Mouse (Mus musculus) neural tube, embryonic 15.5 days (tissue): ENCODE results near the gene Fkbp9. TPM values are rescaled to one million over a fixed set of nuclear protein-coding genes. Genes with fewer than 3 reads are reported as not detected.

Source experiments
- ATAC-seq: fragments of 200-750 bp; cut with Nextera tagmentation; 2 replicates; pipeline ENCODE4 v1.8.0; 2017; ENCODE audit warnings: mild to moderate bottlenecking, moderate TSS enrichment, moderate library complexity; ENCODE audit not compliant: low FRiP score
- H3K27ac ChIP-seq: fragments of 300-500 bp; sonication (generic); replicated peaks from 2 replicates; pipeline ENCODE4 v1.5.1; 2015; ENCODE audit warnings: mild to moderate bottlenecking, inconsistent platforms
- H3K27me3 ChIP-seq: fragments of 300-500 bp; sonication (generic); replicated peaks from 2 replicates; pipeline ENCODE4 v1.6.1; 2015; ENCODE audit warnings: inconsistent platforms
- H3K36me3 ChIP-seq: fragments of 300-500 bp; sonication (generic); 2 replicates; pipeline ENCODE4 v1.6.1; 2015; ENCODE audit warnings: inconsistent platforms
- H3K4me1 ChIP-seq: fragments of 300-500 bp; sonication (generic); 2 replicates; pipeline ENCODE4 v1.6.1; 2015; ENCODE audit warnings: inconsistent platforms
- H3K4me2 ChIP-seq: fragments of 300-500 bp; sonication (generic); 2 replicates; pipeline ENCODE4 v1.6.1; 2015; ENCODE audit warnings: inconsistent platforms, mild to moderate bottlenecking, moderate library complexity
- H3K4me3 ChIP-seq: fragments of 300-500 bp; sonication (generic); replicated peaks from 2 replicates; pipeline ENCODE4 v1.5.1; 2015; ENCODE audit warnings: mild to moderate bottlenecking, inconsistent platforms
- H3K9ac ChIP-seq: fragments of 300-500 bp; sonication (generic); replicated peaks from 2 replicates; pipeline ENCODE4 v1.6.1; 2015; ENCODE audit warnings: mild to moderate bottlenecking, inconsistent platforms
- H3K9me3 ChIP-seq: fragments of 300-500 bp; sonication (generic); replicated peaks from 2 replicates; pipeline ENCODE4 v1.6.1; 2016; ENCODE audit warnings: inconsistent platforms
- WGBS: fragments of 180-500 bp; shearing (Covaris S2); methylation state at CpG from one replicate; pipeline ENCODE4 v1.1.7; 2015; ENCODE audit warnings: mixed read lengths; 5-methylcytosine and 5-hydroxymethylcytosine counted together
- polyA plus RNA-seq: library from polyadenylated mRNA; unstranded; fragments of >200 nt; fragmentation: Nextera tagmentation; extraction: Ambion mirVana; gene quantifications from 2 replicates; pipeline ENCODE4 v1.2.1, GENCODE M21; 2015

Fkbp9 gene
- 44.6 and 53.1 TPM in 2 replicates for polyA plus RNA-seq

- under 1% methylated on average over 58 of the region's 58 CpGs for WGBS
- Histone ChIP-seq H3K36me3 (no peaks in the 10 kb centered on the region), H3K4me2 (peak within 1 kb of the TSS; percentile 90), H3K27ac (peak within 1 kb of the TSS; percentile 71), H3K4me3 (peak within 1 kb of the TSS; percentile 56), H3K9ac (peak within 1 kb of the TSS; percentile 57), H3K4me1 (peaks cover 6% of the 10 kb centered on the region; the same call in 1 of the 2 replicates), H3K9me3 (no peaks in the 10 kb centered on the region), H3K27me3 (no peaks in the 10 kb centered on the region)
- peak; percentile 91 for ATAC-seq
These were observed at the start of gene Fkbp9 for GRCm38 (mm10) chr6:56831697-56832406. Fkbp9 (plus strand) TSS chr6:56832059.

GRCm38 (mm10) chr6:56783561-56784272 lies 48.1 kb upstream of the Fkbp9 start:
- Histone ChIP-seq H3K4me2 (no peak overlapping the region), H3K27ac (no peak overlapping the region), H3K9ac (no peak overlapping the region), H3K4me3 (no peak overlapping the region), H3K4me1 (peaks cover 16% of the 10 kb centered on the region), H3K9me3 (no peaks in the 10 kb centered on the region), H3K27me3 (no peaks in the 10 kb centered on the region), H3K36me3 (peaks cover 29% of the 10 kb centered on the region)
- WGBS = 91% methylated on average over 4 of the region's 4 CpGs
- ATAC-seq = no peak

GRCm38 (mm10) chr6:56785068-56785467 lies 46.8 kb upstream of the Fkbp9 start:
- Histone ChIP-seq H3K27ac (no peak overlapping the region), H3K4me3 (no peak overlapping the region), H3K9me3 (no peaks in the 10 kb centered on the region), H3K36me3 (peaks cover 18% of the 10 kb centered on the region), H3K27me3 (no peaks in the 10 kb centered on the region), H3K9ac (no peak overlapping the region), H3K4me1 (peaks cover 16% of the 10 kb centered on the region), H3K4me2 (no peak overlapping the region)
- no peak for ATAC-seq
- 80% methylated on average over 5 of the region's 5 CpGs for WGBS

- Histone ChIP-seq H3K4me3 (no peak overlapping the region), H3K36me3 (peaks cover 13% of the 10 kb centered on the region; the same call in 1 of the 2 replicates), H3K4me2 (no peak overlapping the region), H3K27me3 (no peaks in the 10 kb centered on the region), H3K9ac (no peak overlapping the region), H3K27ac (no peak overlapping the region), H3K9me3 (no peaks in the 10 kb centered on the region), H3K4me1 (peaks cover 16% of the 10 kb centered on the region)
- WGBS = 99% methylated on average over 2 of the region's 2 CpGs
- no peak for ATAC-seq
These were observed 44.2 kb upstream of the Fkbp9 start for GRCm38 (mm10) chr6:56787668-56788067.

- WGBS = 83% methylated on average over 3 of the region's 3 CpGs
- H3K36me3 ChIP-seq = peaks cover 10% of the 10 kb centered on the region; the same call in 1 of the 2 replicates
- no peak for ATAC-seq
These were observed 42.5 kb upstream of the Fkbp9 start for GRCm38 (mm10) chr6:56789336-56789735.

GRCm38 (mm10) chr6:56794834-56795233 lies 37.0 kb upstream of the Fkbp9 start:
- no peak for ATAC-seq
- H3K4me1 ChIP-seq = peaks cover 37% of the 10 kb centered on the region
- no peaks in the 10 kb centered on the region for H3K36me3 ChIP-seq
- H3K4me2 ChIP-seq = peak overlapping the region; percentile 81
- no peaks in the 10 kb centered on the region for H3K9me3 ChIP-seq
- H3K4me3 ChIP-seq = no peak overlapping the region
- WGBS = 78% methylated on average over 5 of the region's 5 CpGs
- H3K27ac ChIP-seq = no peak overlapping the region
- H3K27me3 ChIP-seq = no peaks in the 10 kb centered on the region
- no peak overlapping the region for H3K9ac ChIP-seq

More at GRCm38 (mm10) chr6:56789336-56789735, 42.5 kb upstream of the Fkbp9 start:
- Histone ChIP-seq H3K27ac (no peak overlapping the region), H3K4me2 (no peak overlapping the region), H3K4me1 (peaks cover 25% of the 10 kb centered on the region), H3K4me3 (no peak overlapping the region), H3K9ac (no peak overlapping the region), H3K9me3 (no peaks in the 10 kb centered on the region), H3K27me3 (no peaks in the 10 kb centered on the region)

- H3K4me1 ChIP-seq = peaks cover 37% of the 10 kb centered on the region
- peak overlapping the region; percentile 89 for H3K9ac ChIP-seq
- peak overlapping the region; percentile 91 for H3K4me3 ChIP-seq
- H3K4me2 ChIP-seq = peak overlapping the region; percentile 81
- no peaks in the 10 kb centered on the region for H3K9me3 ChIP-seq
- peak overlapping the region; percentile 98 for H3K27ac ChIP-seq
- WGBS = 8% methylated on average over 8 of the region's 8 CpGs
- no peak for ATAC-seq
- no peaks in the 10 kb centered on the region for H3K27me3 ChIP-seq
- no peaks in the 10 kb centered on the region for H3K36me3 ChIP-seq
These were observed 35.6 kb upstream of the Fkbp9 start for GRCm38 (mm10) chr6:56796232-56796631.

GRCm38 (mm10) chr6:56796668-56797141 lies 35.2 kb upstream of the Fkbp9 start:
- Histone ChIP-seq H3K4me3 (peak overlapping the region; percentile 91), H3K4me2 (peak overlapping the region; percentile 81), H3K9ac (peak overlapping the region; percentile 89), H3K4me1 (peaks cover 37% of the 10 kb centered on the region), H3K36me3 (no peaks in the 10 kb centered on the region), H3K27me3 (no peaks in the 10 kb centered on the region), H3K9me3 (no peaks in the 10 kb centered on the region), H3K27ac (peak overlapping the region; percentile 98)
- 0% methylated on average over 16 of the region's 16 CpGs for WGBS
- ATAC-seq = peak; percentile 22

- peak; percentile 96 for ATAC-seq
- under 1% methylated on average over 91 of the region's 98 CpGs for WGBS
These were observed 34.3 kb upstream of the Fkbp9 start, which contains the start of gene Kbtbd2 for GRCm38 (mm10) chr6:56797311-56798151. Kbtbd2 (minus strand) TSS chr6:56797813.

GRCm38 (mm10) chr6:56798152-56798465 lies 33.8 kb upstream of the Fkbp9 start:
- H3K9me3 ChIP-seq = no peaks in the 10 kb centered on the region
- no peaks in the 10 kb centered on the region for H3K36me3 ChIP-seq
- peaks cover 37% of the 10 kb centered on the region for H3K4me1 ChIP-seq
- H3K27ac ChIP-seq = peak overlapping the region; percentile 98
- H3K4me3 ChIP-seq = peak overlapping the region; percentile 91
- WGBS = 18% methylated on average over 8 of the region's 8 CpGs
- ATAC-seq = no peak
- peak overlapping the region; percentile 89 for H3K9ac ChIP-seq
- H3K4me2 ChIP-seq = peak overlapping the region; percentile 81
- H3K27me3 ChIP-seq = no peaks in the 10 kb centered on the region

More at GRCm38 (mm10) chr6:56797311-56798151, 34.3 kb upstream of the Fkbp9 start, which contains the start of gene Kbtbd2:
- Histone ChIP-seq H3K4me3 (peak within 1 kb of the TSS; percentile 91), H3K27me3 (no peaks in the 10 kb centered on the region), H3K9ac (peak within 1 kb of the TSS; percentile 89), H3K4me1 (peaks cover 37% of the 10 kb centered on the region), H3K9me3 (no peaks in the 10 kb centered on the region), H3K27ac (peak within 1 kb of the TSS; percentile 98), H3K36me3 (no peaks in the 10 kb centered on the region), H3K4me2 (peak within 1 kb of the TSS; percentile 81)

- no peak overlapping the region for H3K4me3 ChIP-seq
- no peak for ATAC-seq
- no peak overlapping the region for H3K4me2 ChIP-seq
- no peak overlapping the region for H3K9ac ChIP-seq
- no peaks in the 10 kb centered on the region for H3K4me1 ChIP-seq
- H3K9me3 ChIP-seq = no peaks in the 10 kb centered on the region
- WGBS = 94% methylated on average over 4 of the region's 4 CpGs
- 0 out of 2 replicates have a peak, but pooled peaks cover 3% of the 10 kb centered on the region for H3K27me3 ChIP-seq
- no peak overlapping the region for H3K27ac ChIP-seq
- H3K36me3 ChIP-seq = no peaks in the 10 kb centered on the region
These were observed 26.8 kb upstream of the Fkbp9 start for GRCm38 (mm10) chr6:56805026-56805425.
